Mouse (Mus musculus): ENCODE measurements around the gene B430218F22Rik.

GRCm38 (mm10) chr13:118386511-118387447, at the start of gene B430218F22Rik, which contains the start of gene Mrps30:
- TF ChIP-seq CTCF (IDR thresholded peaks at IDR 0.05; ENCODE audit: low read depth, low read length) (no peak), POLR2A (IDR thresholded peaks at IDR 0.05; ENCODE audit: insufficient read depth, low read length) (no peak)
